Mouse (Mus musculus) G1E (cell line): ENCODE results near the gene Scaf1. TPM values are rescaled to one million over a fixed set of nuclear protein-coding genes. Genes with fewer than 3 reads are reported as not detected.

ENCODE experiments used
- ATAC-seq: 2 replicates; pipeline ENCODE4 v1.8.0; 2016; ENCODE audit warnings: mild to moderate bottlenecking; ENCODE audit not compliant: insufficient number of reproducible peaks, poor library complexity, low FRiP score, severe bottlenecking; ENCODE audit errors: extremely low read depth
- DNase-seq: peaks from one replicate; pipeline ENCODE4 v3.0.0; 2012; ENCODE audit warnings: low spot score
- H3K27me3 ChIP-seq: 2 replicates; pipeline ENCODE4 v1.6.1; 2012; ENCODE audit warnings: mild to moderate bottlenecking, low read length, inconsistent platforms; ENCODE audit not compliant: insufficient read depth
- H3K36me3 ChIP-seq: replicated peaks from 2 replicates; pipeline ENCODE3; 2012; ENCODE audit warnings: mild to moderate bottlenecking, inconsistent platforms
- H3K4me1 ChIP-seq: 2 replicates; pipeline ENCODE4 v1.6.1; 2012; ENCODE audit warnings: low read depth, low read length, inconsistent platforms, mixed read lengths; ENCODE audit not compliant: insufficient read depth
- H3K4me3 ChIP-seq: 2 replicates; pipeline ENCODE4 v1.5.1; 2012; ENCODE audit warnings: low read depth, mild to moderate bottlenecking, inconsistent platforms, low read length, moderate library complexity, mixed read lengths
- H3K9me3 ChIP-seq: replicated peaks from 2 replicates; pipeline ENCODE4 v1.6.1; 2012; ENCODE audit warnings: inconsistent platforms
- CTCF ChIP-seq: IDR thresholded peaks from 2 replicates; pipeline ENCODE4 v1.5.1; 2012; ENCODE audit warnings: low read depth, low read length, inconsistent platforms, mixed read lengths
- GATA1 ChIP-seq: IDR thresholded peaks from 2 replicates; pipeline ENCODE4 v1.6.1; 2012; ENCODE audit warnings: borderline replicate concordance, low read length, inconsistent platforms, mixed read lengths
- GATA2 ChIP-seq: IDR thresholded peaks from 2 replicates; pipeline ENCODE4 v1.6.1; 2012; ENCODE audit warnings: low read depth, low read length, inconsistent platforms, borderline replicate concordance
- POLR2AphosphoS5 ChIP-seq: IDR thresholded peaks from 2 replicates; pipeline ENCODE4 v1.6.1; 2012; ENCODE audit warnings: low read depth, low read length, inconsistent platforms; ENCODE audit not compliant: insufficient replicate concordance
- TAL1 ChIP-seq: conservative IDR thresholded peaks from 2 replicates; pipeline ENCODE4 v1.6.1; 2012; ENCODE audit warnings: low read depth, low read length, inconsistent platforms, mixed read lengths
- polyA plus RNA-seq: library from polyadenylated mRNA; stranded (reverse); fragments of >175 nt; gene quantifications from 2 replicates; pipeline ENCODE4 v1.2.3, GENCODE M21; 2012
- total RNA-seq, 2 experiments: library from RNA; stranded (forward) in 1 of 2; stranded (reverse) in 1 of 2; fragments of 200-1000 nt in 1 of 2; fragments of >200 nt in 1 of 2; fragmentation: Nextera tagmentation in 1 of 2; gene quantifications; 2 replicates each; pipeline ENCODE4 v1.2.3; 2014 to 2017

Scaf1 gene
- total and polyA plus RNA-seq, 3 experiments = 13.5 to 203 (median 111) TPM

DNA sequence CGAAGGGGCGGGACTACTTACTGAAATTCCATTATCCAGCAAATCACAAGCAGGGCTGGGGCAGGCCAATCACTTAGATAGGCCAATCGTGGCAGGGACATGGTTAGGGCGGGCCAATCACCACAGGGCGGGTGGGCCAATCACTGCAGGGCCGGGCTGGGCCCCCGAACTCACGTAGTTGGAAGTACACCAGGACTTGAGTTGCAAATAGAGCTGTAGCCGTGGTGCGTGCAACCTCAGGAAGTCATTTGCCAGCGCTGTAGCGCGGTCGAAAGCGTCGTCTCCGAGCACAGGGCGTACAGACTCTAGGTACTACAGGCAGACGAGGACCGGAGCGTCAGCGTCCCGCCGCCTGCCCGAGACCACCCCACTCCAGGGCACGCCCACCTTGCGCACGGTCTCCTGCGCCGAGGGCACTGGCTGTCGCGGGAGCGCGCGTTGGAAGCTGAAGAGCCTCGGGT lies 45.9 kb downstream of the Scaf1 start:
- TF ChIP-seq GATA1 (no peak), GATA2 (no peak), CTCF (no peak), TAL1 (no peak), POLR2AphosphoS5 (no peak)
- DNase-seq = no peak
- Histone ChIP-seq H3K9me3 (no peaks in the 10 kb centered on the region), H3K36me3 (peaks cover 4% of the 10 kb centered on the region), H3K27me3 (peaks cover 42% of the 10 kb centered on the region), H3K4me3 (peak overlapping the region; percentile 33; the same call in 1 of the 2 replicates), H3K4me1 (peaks cover 41% of the 10 kb centered on the region)
- ATAC-seq = no peak

DNA sequence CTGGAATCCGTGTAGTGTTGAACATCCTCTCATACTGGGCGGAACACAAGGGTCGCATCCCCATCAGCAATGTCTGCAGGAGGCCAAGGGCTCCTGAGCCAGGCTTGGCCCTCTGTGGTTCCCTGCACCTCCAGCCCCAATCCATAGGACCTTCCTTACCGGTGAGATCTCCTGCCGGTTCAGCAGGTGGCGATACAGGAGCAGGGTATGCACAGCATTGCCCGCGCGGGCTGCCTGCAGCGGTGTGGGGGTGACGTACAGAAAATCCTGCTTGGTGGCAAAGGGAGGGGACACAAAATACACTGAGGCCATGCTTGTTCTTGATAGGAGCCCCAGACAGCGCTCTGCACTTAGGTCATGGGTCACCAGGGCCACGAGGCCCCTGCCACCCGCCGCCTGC lies 49.5 kb downstream of the Scaf1 start:
- DNase-seq (no peak), ATAC-seq (no peak)
- Histone ChIP-seq H3K36me3 (no peaks in the 10 kb centered on the region), H3K4me3 (no peak overlapping the region), H3K9me3 (no peaks in the 10 kb centered on the region), H3K4me1 (peaks cover 37% of the 10 kb centered on the region), H3K27me3 (peaks cover 56% of the 10 kb centered on the region)
- TF ChIP-seq POLR2AphosphoS5 = no peak
- no peak for TF ChIP-seq GATA2
- TF ChIP-seq GATA1 = no peak
- TF ChIP-seq TAL1 = no peak
- TF ChIP-seq CTCF = no peak

DNA sequence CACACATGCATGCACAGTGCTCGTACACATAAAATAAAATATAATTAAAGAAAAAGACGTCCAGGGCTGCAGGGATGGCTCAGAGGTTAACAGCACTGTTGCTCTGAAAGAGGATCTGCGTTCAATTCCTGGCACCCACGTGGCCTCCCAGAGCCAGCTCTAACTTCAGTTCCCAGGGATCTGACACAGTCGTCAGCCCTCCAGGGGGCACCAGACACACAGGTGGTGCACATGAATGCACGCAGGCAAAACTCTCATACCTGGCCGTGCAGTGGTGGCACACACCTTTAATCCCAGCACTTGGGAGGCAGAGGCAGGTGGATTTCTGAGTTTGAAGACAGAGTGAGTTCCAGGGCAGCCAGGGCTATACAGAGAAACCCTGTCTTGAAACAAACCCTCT lies 50.2 kb downstream of the Scaf1 start:
- Histone ChIP-seq H3K4me3 (no peak overlapping the region), H3K36me3 (no peaks in the 10 kb centered on the region), H3K4me1 (peaks cover 40% of the 10 kb centered on the region), H3K9me3 (no peaks in the 10 kb centered on the region), H3K27me3 (peaks cover 55% of the 10 kb centered on the region)
- DNase-seq (no peak), ATAC-seq (no peak)
- TF ChIP-seq CTCF (no peak), GATA2 (no peak), POLR2AphosphoS5 (no peak), GATA1 (no peak), TAL1 (no peak)

DNA sequence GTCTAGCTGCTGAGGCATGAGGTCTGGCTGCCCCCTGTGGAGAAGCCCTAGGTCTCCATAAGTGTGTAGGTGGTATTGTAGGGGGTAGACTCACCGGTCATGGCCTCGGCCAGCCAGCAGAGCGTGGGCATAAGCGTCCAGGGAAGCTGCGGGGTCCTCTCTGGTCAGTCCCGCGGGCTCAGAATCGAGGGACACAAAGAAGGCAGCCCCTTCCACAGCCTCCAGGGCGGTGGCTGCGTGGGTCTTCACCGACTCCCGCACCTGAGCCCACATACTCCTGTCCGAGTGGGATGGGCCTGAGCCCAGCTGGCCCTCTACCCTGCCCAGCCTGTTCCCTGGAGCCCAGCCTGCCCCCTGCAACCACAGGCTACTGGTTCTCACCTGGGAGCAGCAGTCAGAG lies 51.2 kb downstream of the Scaf1 start:
- peaks cover 51% of the 10 kb centered on the region for H3K27me3 ChIP-seq
- TF ChIP-seq POLR2AphosphoS5 (no peak), GATA2 (no peak), TAL1 (no peak), GATA1 (no peak), CTCF (no peak)
- no peak overlapping the region for H3K4me3 ChIP-seq
- H3K9me3 ChIP-seq = no peaks in the 10 kb centered on the region
- no peak for ATAC-seq
- DNase-seq = no peak
- peaks cover 45% of the 10 kb centered on the region for H3K4me1 ChIP-seq
- no peaks in the 10 kb centered on the region for H3K36me3 ChIP-seq

DNA sequence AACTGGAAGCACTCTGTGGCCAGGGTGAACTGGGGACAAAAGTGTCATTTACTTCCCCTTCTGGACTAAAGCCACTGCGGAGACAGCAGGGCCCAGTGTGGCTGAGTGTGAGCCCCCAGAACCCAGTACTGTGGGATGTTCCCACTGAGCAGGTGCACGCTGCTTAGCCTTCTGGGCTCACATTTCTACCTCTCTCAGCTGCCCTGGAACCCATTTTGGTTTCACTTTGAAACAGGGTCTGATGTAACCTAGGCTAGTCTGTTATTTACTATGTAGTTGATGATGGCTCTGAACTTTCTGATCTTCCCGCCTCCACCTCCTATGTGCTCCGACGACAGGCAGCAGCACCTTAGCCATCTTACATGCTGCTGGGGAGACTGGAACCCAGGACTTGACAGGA lies 53.3 kb downstream of the Scaf1 start:
- no peak for ATAC-seq

DNA sequence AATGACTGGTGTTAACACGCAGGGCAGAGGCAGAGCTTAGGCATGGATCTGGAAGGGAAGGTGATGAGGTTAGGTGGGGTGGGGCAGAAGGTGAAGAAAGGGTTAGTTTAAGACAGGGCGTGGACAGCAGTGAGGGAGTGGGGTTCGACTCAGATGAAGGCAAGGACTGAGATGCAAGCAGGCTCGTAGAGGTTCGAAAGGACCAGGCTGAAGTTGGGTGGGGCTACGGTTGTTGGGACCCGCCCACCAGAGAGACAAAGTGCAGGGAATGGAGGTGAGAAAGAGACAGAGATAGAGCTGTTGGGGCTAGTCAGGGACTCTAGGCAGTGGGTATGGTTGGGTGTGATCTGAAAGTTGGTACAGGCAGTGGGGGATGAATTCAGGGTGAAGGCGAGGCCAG lies 53.8 kb downstream of the Scaf1 start:
- Histone ChIP-seq H3K9me3 (no peaks in the 10 kb centered on the region), H3K4me1 (peaks cover 64% of the 10 kb centered on the region), H3K27me3 (peaks cover 53% of the 10 kb centered on the region), H3K4me3 (peak overlapping the region; percentile 40; the same call in 1 of the 2 replicates), H3K36me3 (no peaks in the 10 kb centered on the region)
- no peak for ATAC-seq
- no peak for DNase-seq
- TF ChIP-seq GATA2 = no peak
- no peak for TF ChIP-seq GATA1
- TF ChIP-seq POLR2AphosphoS5 = no peak
- TF ChIP-seq TAL1 = no peak
- no peak for TF ChIP-seq CTCF

More for the DNA sequence above, 53.3 kb downstream of the Scaf1 start:
- no peak for DNase-seq
- Histone ChIP-seq H3K27me3 (peaks cover 50% of the 10 kb centered on the region), H3K4me3 (peak overlapping the region; percentile 40; the same call in 1 of the 2 replicates), H3K4me1 (peaks cover 61% of the 10 kb centered on the region), H3K36me3 (no peaks in the 10 kb centered on the region), H3K9me3 (no peaks in the 10 kb centered on the region)
- TF ChIP-seq CTCF = no peak
- TF ChIP-seq GATA1 = no peak
- no peak for TF ChIP-seq GATA2
- no peak for TF ChIP-seq POLR2AphosphoS5
- TF ChIP-seq TAL1 = no peak

DNA sequence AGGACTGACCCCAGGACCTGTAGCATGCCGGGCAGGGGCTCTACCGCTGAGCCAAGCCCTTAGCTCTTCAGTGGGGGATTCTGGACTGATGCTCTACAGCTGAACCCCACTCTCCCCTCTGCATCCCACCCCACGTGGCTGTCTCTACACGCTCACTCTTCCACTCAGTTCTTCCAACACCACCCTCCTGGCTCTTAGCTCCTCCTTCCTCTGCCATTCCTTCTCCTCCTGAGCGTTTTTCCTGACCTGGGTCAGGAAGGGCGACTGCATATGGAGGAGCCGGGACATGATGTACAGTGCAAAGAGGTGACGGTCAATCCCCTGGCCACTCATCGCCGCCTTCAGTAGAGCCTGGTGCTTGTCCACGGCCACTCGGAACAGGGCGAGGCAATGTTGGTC lies 55.7 kb downstream of the Scaf1 start:
- Histone ChIP-seq H3K9me3 (no peaks in the 10 kb centered on the region), H3K36me3 (no peaks in the 10 kb centered on the region), H3K4me3 (no peak overlapping the region), H3K27me3 (peaks cover 45% of the 10 kb centered on the region), H3K4me1 (peaks cover 62% of the 10 kb centered on the region)
- DNase-seq (no peak), ATAC-seq (no peak)
- TF ChIP-seq GATA1 (no peak), CTCF (no peak), TAL1 (no peak), GATA2 (no peak), POLR2AphosphoS5 (no peak)
